Mouse (Mus musculus) ES-Bruce4 (cell line): ENCODE results near the gene Thoc5. TPM values are rescaled to one million over a fixed set of nuclear protein-coding genes. Genes with fewer than 3 reads are reported as not detected.

Experiments
- H3K27ac ChIP-seq: 2 replicates; pipeline ENCODE4 v1.5.1; 2012; ENCODE audit warnings: low read length, inconsistent platforms; ENCODE audit not compliant: insufficient read depth
- H3K27me3 ChIP-seq: 2 replicates; pipeline ENCODE4 v1.6.1; 2012; ENCODE audit warnings: mild to moderate bottlenecking, low read length, inconsistent platforms; ENCODE audit not compliant: control insufficient read depth, poor library complexity, insufficient read depth, severe bottlenecking
- H3K36me3 ChIP-seq: 2 replicates; pipeline ENCODE4 v1.6.1; 2012; ENCODE audit warnings: inconsistent platforms, mild to moderate bottlenecking, low read length, moderate library complexity; ENCODE audit not compliant: control insufficient read depth, poor library complexity, insufficient read depth, severe bottlenecking
- H3K4me1 ChIP-seq: one replicate; pipeline ENCODE4 v1.8.1; 2011; ENCODE audit warnings: low read length; ENCODE audit not compliant: control insufficient read depth, insufficient read depth
- H3K4me3 ChIP-seq: 2 replicates; pipeline ENCODE4 v1.5.1; 2011; ENCODE audit warnings: low read depth, mild to moderate bottlenecking, low read length
- H3K9ac ChIP-seq: 2 replicates; pipeline ENCODE4 v1.6.1; 2012; ENCODE audit warnings: low read depth, mild to moderate bottlenecking, inconsistent platforms; ENCODE audit not compliant: poor library complexity, severe bottlenecking
- H3K9me3 ChIP-seq: replicated peaks from 2 replicates; pipeline ENCODE4 v1.6.1; 2012; ENCODE audit warnings: mild to moderate bottlenecking, low read length, inconsistent platforms; ENCODE audit not compliant: control insufficient read depth, poor library complexity, insufficient read depth, severe bottlenecking
- CTCF ChIP-seq: IDR thresholded peaks from one replicate; pipeline ENCODE4 v1.8.1; 2011; ENCODE audit warnings: low read depth, low read length
- EP300 ChIP-seq: IDR thresholded peaks from 2 replicates; pipeline ENCODE4 v1.6.1; 2011; ENCODE audit warnings: low read depth, low read length; ENCODE audit not compliant: insufficient read depth
- POLR2A ChIP-seq: IDR thresholded peaks from one replicate; pipeline ENCODE4 v1.8.1; 2011; ENCODE audit warnings: low read length; ENCODE audit not compliant: insufficient read depth
- polyA plus RNA-seq: library from polyadenylated mRNA; stranded (reverse); fragments of >200 nt; gene quantifications from 2 replicates; pipeline ENCODE4 v1.2.4, GENCODE M21; 2011; ENCODE audit warnings: low read depth; ENCODE audit not compliant: missing spikeins, insufficient read depth, insufficient read length

The Thoc5 gene
- polyA plus RNA-seq, 1 experiment = 51.3 TPM

GRCm38 (mm10) chr11:4854181-4854580 is 40.9 kb upstream of the Thoc5 start:
- H3K36me3 ChIP-seq = no peaks in the 10 kb centered on the region

GRCm38 (mm10) chr11:4858416-4858815 is 36.7 kb upstream of the Thoc5 start:
- Histone ChIP-seq H3K9me3 (no peaks in the 10 kb centered on the region), H3K4me1 (peaks cover 8% of the 10 kb centered on the region), H3K4me3 (no peak overlapping the region), H3K9ac (no peak overlapping the region), H3K27me3 (no peaks in the 10 kb centered on the region), H3K36me3 (no peaks in the 10 kb centered on the region), H3K27ac (no peak overlapping the region)
- TF ChIP-seq POLR2A (no peak), CTCF (no peak), EP300 (no peak)

More at GRCm38 (mm10) chr11:4854181-4854580, 40.9 kb upstream of the Thoc5 start:
- Histone ChIP-seq H3K27ac (peak overlapping the region; percentile 94), H3K9me3 (peaks cover 8% of the 10 kb centered on the region), H3K9ac (no peak overlapping the region), H3K27me3 (no peaks in the 10 kb centered on the region), H3K4me3 (no peak overlapping the region), H3K4me1 (peaks cover 2% of the 10 kb centered on the region)
- TF ChIP-seq CTCF (no peak), POLR2A (no peak), EP300 (no peak)

- H3K9me3 ChIP-seq = no peaks in the 10 kb centered on the region
- no peaks in the 10 kb centered on the region for H3K36me3 ChIP-seq
- TF ChIP-seq CTCF (no peak), EP300 (0 out of 2 replicates have a peak, but pooled peaks have one; percentile 11)
- H3K27ac ChIP-seq = peak overlapping the region; percentile 94
- H3K4me1 ChIP-seq = peaks cover 6% of the 10 kb centered on the region
- H3K27me3 ChIP-seq = no peaks in the 10 kb centered on the region
- H3K4me3 ChIP-seq = no peak overlapping the region
- 0 out of 2 replicates have a peak overlapping the region, but pooled peaks have one; percentile 38 for H3K9ac ChIP-seq
These were observed 34.1 kb upstream of the Thoc5 start for GRCm38 (mm10) chr11:4860986-4861385.

- Histone ChIP-seq H3K9me3 (no peaks in the 10 kb centered on the region), H3K27ac (peak overlapping the region; percentile 94), H3K4me1 (peaks cover 6% of the 10 kb centered on the region), H3K36me3 (no peaks in the 10 kb centered on the region), H3K9ac (peak overlapping the region; percentile 38), H3K27me3 (no peaks in the 10 kb centered on the region), H3K4me3 (peak overlapping the region; percentile 34; the same call in 1 of the 2 replicates)
- no peak for TF ChIP-seq CTCF
- TF ChIP-seq EP300 = 0 out of 2 replicates have a peak, but pooled peaks have one; percentile 13
These were observed 33.1 kb upstream of the Thoc5 start for GRCm38 (mm10) chr11:4861816-4862604.

- no peak for TF ChIP-seq EP300
- H3K4me3 ChIP-seq = no peak overlapping the region
- peak overlapping the region; percentile 38; the same call in 1 of the 2 replicates for H3K9ac ChIP-seq
- peak overlapping the region; percentile 94 for H3K27ac ChIP-seq
- H3K27me3 ChIP-seq = no peaks in the 10 kb centered on the region
- peaks cover 6% of the 10 kb centered on the region for H3K4me1 ChIP-seq
- H3K9me3 ChIP-seq = no peaks in the 10 kb centered on the region
- H3K36me3 ChIP-seq = no peaks in the 10 kb centered on the region
These were observed 32.4 kb upstream of the Thoc5 start for GRCm38 (mm10) chr11:4862730-4863129.

GRCm38 (mm10) chr11:4865645-4866251 is 29.4 kb upstream of the Thoc5 start:
- no peaks in the 10 kb centered on the region for H3K9me3 ChIP-seq

More at GRCm38 (mm10) chr11:4865645-4866251, 29.4 kb upstream of the Thoc5 start:
- no peak for TF ChIP-seq EP300
- no peak for TF ChIP-seq POLR2A
- peak; percentile 34 for TF ChIP-seq CTCF
- peaks cover 2% of the 10 kb centered on the region for H3K4me1 ChIP-seq
- no peak overlapping the region for H3K4me3 ChIP-seq
- no peaks in the 10 kb centered on the region for H3K36me3 ChIP-seq
- 0 out of 2 replicates have a peak overlapping the region, but pooled peaks have one; percentile 24 for H3K9ac ChIP-seq
- no peaks in the 10 kb centered on the region for H3K27me3 ChIP-seq
- no peak overlapping the region for H3K27ac ChIP-seq
